Mouse (Mus musculus): ENCODE measurements at regions not wholly inside any gene's neighbourhood (a gene's known extent, or its start where the extent isn't known, plus 50 kb on each side); places are given as distances from the start of the nearest gene placed in this dataset.

DNA sequence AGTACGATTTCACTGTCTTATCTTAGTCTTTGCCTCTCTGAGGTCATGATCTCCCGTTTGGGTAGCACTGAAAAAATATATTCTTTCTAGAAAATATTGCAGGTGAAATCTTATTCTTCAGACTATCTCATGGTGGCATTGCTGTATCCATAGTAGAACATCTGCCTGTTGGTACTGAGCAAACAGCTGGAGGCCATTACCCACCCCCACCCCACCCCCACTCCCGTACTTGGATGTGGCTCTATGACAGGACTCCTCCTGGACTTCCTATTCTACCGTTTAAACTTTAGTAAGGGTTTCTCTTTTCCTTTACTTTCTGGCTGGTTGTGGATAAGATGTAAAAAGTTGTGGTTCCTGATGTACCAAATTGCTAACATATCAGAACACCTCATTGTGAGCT, 53.3 kb upstream of the Ccn2 start:
- TF ChIP-seq MYOD1 (IDR thresholded peaks at IDR 0.05; ENCODE audit: control insufficient read depth, insufficient read length, low read depth) (no peak), CEBPB (IDR thresholded peaks at IDR 0.05; ENCODE audit: low read depth) (no peak), MAX (IDR thresholded peaks at IDR 0.05) (no peak), CTCF (IDR thresholded peaks at IDR 0.05; ENCODE audit: control insufficient read depth, insufficient read depth, insufficient read length) (no peak), USF1 (IDR thresholded peaks at IDR 0.05; ENCODE audit: low read depth) (no peak), MYOG (IDR thresholded peaks at IDR 0.05; ENCODE audit: control insufficient read depth, extremely low read depth, insufficient read length) (no peak), FOSL1 (IDR thresholded peaks at IDR 0.05; ENCODE audit: insufficient read depth, low read length, poor library complexity, severe bottlenecking) (no peak)
- H3K27me3 ChIP-seq (ENCODE audit: control insufficient read depth, insufficient read depth, insufficient read length), result no peaks in the 10 kb centered on the region
- no peak overlapping the region for H3K4me3 ChIP-seq (ENCODE audit: insufficient read depth, poor library complexity, severe bottlenecking)
- no peaks in the 10 kb centered on the region for H3K36me3 ChIP-seq (ENCODE audit: control insufficient read depth, insufficient read depth)
- H3ac ChIP-seq (ENCODE audit: control insufficient read depth, insufficient read length, low read depth), result no peak overlapping the region
- H3K79me2 ChIP-seq (ENCODE audit: control insufficient read depth, insufficient read depth), result no peaks in the 10 kb centered on the region
- no peaks in the 10 kb centered on the region for H3K79me3 ChIP-seq (ENCODE audit: low read depth)
